Mouse (Mus musculus): ENCODE data around the gene Gmppa.

DNA sequence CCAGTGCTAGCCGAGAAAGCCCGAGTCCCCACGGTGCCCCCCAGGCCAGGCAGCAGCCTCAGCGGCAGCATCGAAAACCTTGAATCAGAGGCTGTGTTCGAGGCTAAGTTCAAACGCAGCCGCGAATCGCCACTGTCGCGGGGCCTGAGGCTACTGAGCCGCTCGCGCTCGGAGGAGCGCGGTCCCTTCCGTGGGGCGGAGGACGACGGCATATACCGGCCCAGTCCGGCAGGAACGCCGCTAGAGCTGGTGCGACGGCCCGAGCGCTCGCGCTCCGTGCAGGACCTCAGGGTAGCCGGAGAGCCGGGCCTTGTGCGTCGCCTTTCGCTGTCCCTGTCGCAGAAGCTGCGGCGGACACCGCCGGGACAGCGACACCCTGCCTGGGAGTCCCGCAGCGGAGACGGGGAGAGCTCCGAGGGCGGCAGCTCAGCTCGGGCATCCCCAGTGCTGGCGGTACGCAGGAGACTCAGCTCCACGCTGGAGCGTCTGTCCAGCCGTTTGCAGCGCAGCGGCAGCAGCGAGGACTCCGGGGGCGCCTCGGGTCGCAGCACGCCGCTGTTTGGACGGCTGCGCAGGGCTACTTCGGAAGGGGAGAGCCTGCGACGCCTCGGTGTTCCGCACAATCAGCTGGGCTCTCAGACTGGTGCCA, 12.8 kb upstream of the Gmppa start:
- TF ChIP-seq CTCF (conservative IDR thresholded peaks at IDR 0.05; ENCODE audit: insufficient read depth, insufficient read length, low read depth, low read length) (no peak), POLR2A (IDR thresholded peaks at IDR 0.05; ENCODE audit: low read depth, low read length) (no peak)

Data from kidney, adult 2 months (tissue).